Mouse (Mus musculus): ENCODE results near the gene Myct1.

Myct1 gene

DNA sequence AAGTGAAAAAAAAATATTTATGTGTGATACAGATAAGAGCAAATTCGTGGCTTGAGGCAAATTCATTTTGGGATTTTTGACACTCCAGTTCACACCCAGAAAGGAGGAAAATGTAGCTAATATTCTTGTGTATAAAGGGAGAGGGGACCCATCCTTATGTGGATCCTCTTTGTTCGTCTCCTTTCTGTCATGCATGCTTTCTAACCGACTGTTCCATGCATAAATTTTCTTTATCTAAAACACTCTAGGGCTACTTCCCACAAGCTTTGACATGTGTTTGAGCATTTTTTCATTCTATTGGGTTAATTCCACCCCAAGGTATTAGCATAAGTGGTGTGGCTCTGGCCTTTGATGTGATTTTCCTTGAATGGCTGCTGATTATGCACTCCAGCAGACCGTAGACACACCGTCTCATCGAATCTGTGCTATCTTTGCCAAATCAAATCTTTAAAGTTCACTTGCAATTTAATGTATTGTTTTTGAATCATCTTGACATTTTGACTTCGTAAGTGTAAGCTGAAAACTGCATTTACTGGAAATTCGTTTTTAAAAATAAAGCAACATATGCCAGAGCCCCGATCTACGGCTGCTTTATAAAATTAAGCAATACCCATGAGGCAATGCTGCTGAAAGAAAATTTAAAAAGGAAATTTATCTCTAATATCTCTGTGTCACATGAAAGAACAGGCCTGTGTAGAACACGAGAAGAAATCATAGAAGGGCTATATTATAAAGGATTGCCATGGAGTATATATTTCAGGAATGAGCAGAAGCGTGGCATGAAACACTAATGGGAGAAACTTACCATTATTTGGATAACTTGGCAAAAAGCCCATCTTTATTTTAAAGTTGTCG, 21.8 kb downstream of the Myct1 start:
- no peak for DNase-seq (ENCODE audit: low read depth)

DNA sequence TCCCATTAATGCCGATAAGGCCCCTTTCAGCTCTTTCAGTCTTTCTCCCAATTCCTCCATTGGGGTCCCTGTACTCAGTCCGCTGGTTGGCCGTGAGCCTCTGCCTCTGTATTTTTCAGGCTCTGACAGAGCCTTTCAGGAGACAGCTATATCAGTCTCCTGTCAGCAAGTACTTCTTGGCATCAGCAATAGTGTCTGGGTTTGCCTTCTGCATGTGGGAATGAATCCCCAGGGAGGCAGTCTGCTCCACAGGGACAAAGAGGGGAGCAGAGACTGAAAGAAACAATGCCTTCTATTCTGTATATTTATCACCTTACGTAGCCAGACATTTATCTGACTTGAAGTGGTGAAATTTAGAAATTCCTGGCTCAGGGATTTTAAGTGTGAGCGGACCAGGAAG, 32.7 kb downstream of the Myct1 start:
- no peak for DNase-seq (ENCODE audit: low read depth)

DNA sequence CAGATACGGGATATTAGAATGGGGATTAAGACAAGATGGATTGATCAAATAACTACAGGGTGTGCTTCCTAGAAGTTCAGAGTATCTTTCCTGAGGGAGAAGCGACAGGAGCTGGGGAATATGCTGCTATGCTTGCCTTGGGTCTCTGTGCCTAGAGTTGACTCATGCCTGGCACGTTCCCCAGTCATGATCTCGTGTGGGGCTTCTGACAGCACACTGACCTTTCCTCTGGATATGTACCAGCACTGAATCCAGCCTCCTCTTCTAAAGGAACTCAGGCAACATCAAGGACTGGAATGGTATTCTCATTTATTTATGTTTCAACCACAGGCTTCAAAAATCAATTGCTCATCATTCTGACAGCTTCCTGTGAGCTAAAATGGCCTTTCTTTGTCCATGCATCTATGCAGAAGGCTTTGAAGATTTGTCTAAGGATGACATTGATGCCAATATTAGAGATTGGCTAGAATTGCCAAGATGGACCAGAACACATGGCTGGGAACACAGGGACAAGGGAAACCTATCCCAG, 40.2 kb downstream of the Myct1 start:
- no peak for DNase-seq (ENCODE audit: low read depth)

DNA sequence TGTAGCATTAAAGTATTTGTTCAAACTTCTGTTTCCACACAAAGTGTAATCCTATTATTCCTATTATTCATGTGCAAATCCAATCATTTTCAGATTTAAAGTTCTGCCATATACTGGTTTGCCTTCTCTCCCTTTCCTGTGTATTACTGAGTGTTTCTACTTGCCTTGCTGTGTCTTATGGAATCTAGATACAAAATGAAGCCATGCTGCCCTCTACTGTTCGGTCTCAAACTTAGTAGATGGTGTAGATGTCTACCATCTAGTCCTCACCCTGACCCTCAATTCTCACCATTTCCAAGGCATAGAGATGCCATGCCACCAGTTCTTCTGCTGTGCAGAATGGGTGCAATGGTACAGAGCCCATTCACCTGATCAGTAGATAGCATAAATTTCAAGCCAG, 40.8 kb downstream of the Myct1 start:
- DNase-seq (ENCODE audit: low read depth), result peak; percentile 81

DNA sequence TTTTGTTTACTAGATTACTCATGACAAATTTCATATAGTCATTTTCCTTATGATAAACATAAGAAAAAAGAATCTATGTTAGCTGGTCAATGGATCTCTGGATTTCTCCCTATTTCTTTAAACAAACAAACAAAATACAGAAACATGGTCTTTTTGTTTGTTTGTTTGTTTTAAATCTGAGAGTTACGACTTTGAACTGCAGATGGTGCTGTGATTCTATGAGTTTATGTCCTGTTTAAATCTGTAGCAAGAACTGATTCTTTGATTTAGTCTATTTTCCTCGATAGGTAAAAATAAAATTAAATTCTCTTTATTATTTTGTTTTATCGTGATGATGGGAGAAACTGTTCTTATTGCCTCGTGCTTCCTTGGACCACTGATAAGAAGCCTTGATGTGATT, 43.7 kb downstream of the Myct1 start:
- DNase-seq (ENCODE audit: low read depth), result peak; percentile 16

DNA sequence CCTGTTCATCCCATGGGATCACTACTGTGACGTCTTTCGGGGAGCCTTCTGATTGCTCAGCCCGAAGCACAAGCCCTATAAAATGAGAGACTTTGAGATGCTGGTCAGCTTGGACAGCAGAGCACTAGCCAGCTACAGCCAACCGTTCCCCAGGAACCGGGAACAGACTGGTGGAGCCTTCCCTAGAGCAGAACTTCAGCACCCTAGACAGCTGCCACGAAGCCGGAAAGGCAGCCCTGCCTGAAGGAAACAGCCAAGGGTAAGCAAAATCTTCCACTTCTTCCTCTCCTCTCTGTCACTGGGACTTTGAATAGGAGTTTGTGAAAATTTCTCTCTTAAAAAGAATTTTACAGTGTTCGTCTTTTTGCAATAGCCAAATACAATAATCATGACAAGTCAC, 45.5 kb downstream of the Myct1 start, which contains the start of gene Vip:
TSS of gene Vip (plus strand) at position 107 of the 400 bp plus-strand sequence.
- DNase-seq (ENCODE audit: low read depth), result peak; percentile 42

All from 416B (cell line).